Comparison of ENCODE assay signal across 10 mouse cellular contexts in genomic region chr3:29036146-29036545, GRCm38 (mm10). TPM values are rescaled to one million over a fixed set of nuclear protein-coding genes. Genes with fewer than 3 reads are reported as not detected.
DNase-seq lines count a peak whose midpoint lies in the region; ATAC-seq and TF ChIP-seq lines count a peak whose summit lies in the region.
"Had no signal": no experiment of that assay in that cellular context is flagged by ENCODE, and none has a peak within 500 bp of the region (broad histone marks: within the 10 kb centered on the region; RNA-seq: fewer than 3 reads in every experiment).

No protein-coding gene starts in this region.

- 5% methylated on average over 3 of the region's 3 CpGs for WGBS in kidney, embryonic 15.5 days
- WGBS in embryonic facial prominence, embryonic 11.5 days = 9% methylated on average over 3 of the region's 3 CpGs
- WGBS in kidney, postnatal 0 days = 0% methylated on average over 3 of the region's 3 CpGs
- WGBS in midbrain, embryonic 12.5 days = 6% methylated on average over 3 of the region's 3 CpGs

- H3K9ac ChIP-seq in kidney, embryonic 15.5 days = no peak overlapping the region
- no peak overlapping the region for H3K9ac ChIP-seq in embryonic facial prominence, embryonic 11.5 days (replicated peaks; ENCODE audit: low read length)
- no peak overlapping the region for H3K9ac ChIP-seq in kidney, postnatal 0 days (ENCODE audit: low read depth, low read length)
- H3K9ac ChIP-seq in midbrain, embryonic 12.5 days (replicated peaks) = no peak overlapping the region

- no peaks in the 10 kb centered on the region for H3K27me3 ChIP-seq in kidney, embryonic 15.5 days
- no peaks in the 10 kb centered on the region for H3K27me3 ChIP-seq in embryonic facial prominence, embryonic 11.5 days (ENCODE audit: control insufficient read depth, insufficient read depth, low read length)
- H3K27me3 ChIP-seq in kidney, postnatal 0 days (ENCODE audit: insufficient read depth, low read length) = no peaks in the 10 kb centered on the region
- no peaks in the 10 kb centered on the region for H3K27me3 ChIP-seq in midbrain, embryonic 12.5 days

- H3K9me3 ChIP-seq in kidney, embryonic 15.5 days (replicated peaks) = no peaks in the 10 kb centered on the region
- H3K9me3 ChIP-seq in embryonic facial prominence, embryonic 11.5 days (replicated peaks; ENCODE audit: control insufficient read depth, low read length) = no peaks in the 10 kb centered on the region
- no peaks in the 10 kb centered on the region for H3K9me3 ChIP-seq in kidney, postnatal 0 days (replicated peaks; ENCODE audit: low read length)
- 0 out of 2 replicates have a peak, but pooled peaks cover 5% of the 10 kb centered on the region for H3K9me3 ChIP-seq in midbrain, embryonic 12.5 days

- H3K36me3 ChIP-seq in kidney, embryonic 15.5 days = no peaks in the 10 kb centered on the region
- no peaks in the 10 kb centered on the region for H3K36me3 ChIP-seq in embryonic facial prominence, embryonic 11.5 days (replicated peaks; ENCODE audit: control insufficient read depth, insufficient read depth, low read depth, low read length)
- H3K36me3 ChIP-seq in kidney, postnatal 0 days (ENCODE audit: insufficient read depth, low read length) = no peaks in the 10 kb centered on the region
- no peaks in the 10 kb centered on the region for H3K36me3 ChIP-seq in midbrain, embryonic 12.5 days

- peak; percentile 87 for TF ChIP-seq CTCF in kidney, postnatal 0 days (IDR thresholded peaks at IDR 0.05; ENCODE audit: low read depth)

- no peak overlapping the region for H3K4me3 ChIP-seq in kidney, embryonic 15.5 days (replicated peaks)
- H3K4me3 ChIP-seq in embryonic facial prominence, embryonic 11.5 days (ENCODE audit: low read depth, low read length) = no peak overlapping the region
- H3K4me3 ChIP-seq in kidney, postnatal 0 days (replicated peaks; ENCODE audit: low read depth, low read length) = no peak overlapping the region
- no peak overlapping the region for H3K4me3 ChIP-seq in midbrain, embryonic 12.5 days

- DNase-seq in kidney, adult 18-20 months = peak; percentile 7
- peak; percentile 42 for DNase-seq in ZHBTc4 (ENCODE audit: low read depth, low spot score)
- DNase-seq in embryonic facial prominence, embryonic 11.5 days (ENCODE audit: low spot score) = peak; percentile 76
- peak; percentile 70 for DNase-seq in kidney, postnatal 0 days (ENCODE audit: low spot score)
- no peak for DNase-seq in urinary bladder, postnatal 10 days (ENCODE audit: low spot score)

- H3K4me1 ChIP-seq in kidney, embryonic 15.5 days = no peaks in the 10 kb centered on the region
- no peaks in the 10 kb centered on the region for H3K4me1 ChIP-seq in embryonic facial prominence, embryonic 11.5 days (ENCODE audit: control insufficient read depth, insufficient read depth, low read length)
- no peaks in the 10 kb centered on the region for H3K4me1 ChIP-seq in kidney, postnatal 0 days (replicated peaks; ENCODE audit: insufficient read depth, low read length)
- H3K4me1 ChIP-seq in midbrain, embryonic 12.5 days = 0 out of 2 replicates have a peak, but pooled peaks cover 7% of the 10 kb centered on the region

- H3K4me2 ChIP-seq in kidney, embryonic 15.5 days = no peak overlapping the region
- no peak overlapping the region for H3K4me2 ChIP-seq in embryonic facial prominence, embryonic 11.5 days (ENCODE audit: low read depth, low read length)
- H3K4me2 ChIP-seq in kidney, postnatal 0 days (ENCODE audit: low read length) = no peak overlapping the region
- no peak overlapping the region for H3K4me2 ChIP-seq in midbrain, embryonic 12.5 days (replicated peaks)

- no peak overlapping the region for H3K27ac ChIP-seq in kidney, embryonic 15.5 days
- H3K27ac ChIP-seq in embryonic facial prominence, embryonic 11.5 days (replicated peaks; ENCODE audit: low read depth, low read length) = no peak overlapping the region
- H3K27ac ChIP-seq in kidney, postnatal 0 days = no peak overlapping the region
- H3K27ac ChIP-seq in midbrain, embryonic 12.5 days (replicated peaks) = no peak overlapping the region

- ATAC-seq in kidney, embryonic 15.5 days (replicated peaks; ENCODE audit: low FRiP score) = no peak
- ATAC-seq in embryonic facial prominence, embryonic 11.5 days (replicated peaks; ENCODE audit: insufficient number of reproducible peaks, low FRiP score, low TSS enrichment, low read depth) = no peak
- ATAC-seq in kidney, postnatal 0 days (replicated peaks; ENCODE audit: low FRiP score, low read depth) = no peak; the same call in 1 of the 2 replicates
- ATAC-seq in midbrain, embryonic 12.5 days (ENCODE audit: low FRiP score, low read depth) = peak; percentile 58
- no peak for ATAC-seq in monocyte, adult 5-6 weeks (replicated peaks; ENCODE audit: insufficient number of reproducible peaks, low FRiP score, low TSS enrichment, poor library complexity, severe bottlenecking)

RNA-seq across cellular contexts. Expression of gene Egfem1, which starts 45.7 kb away (rescaled TPM):
- 1.1 and 1.4 TPM in 2 replicates for polyA plus RNA-seq in kidney, embryonic 15.5 days (2015; fragmentation: Nextera tagmentation; extraction: Ambion mirVana)
- 5.0 and 6.1 TPM in 2 replicates for polyA plus RNA-seq in embryonic facial prominence, embryonic 11.5 days (2014; fragmentation: Nextera tagmentation; extraction: Ambion mirVana)
- polyA plus RNA-seq in kidney, postnatal 0 days (2015; fragmentation: Nextera tagmentation; extraction: Ambion mirVana) = 1.4 and 1.6 TPM in 2 replicates
- 16.9 and 21.4 TPM in 2 replicates for polyA plus RNA-seq in midbrain, embryonic 12.5 days (2016; fragmentation: Nextera tagmentation; extraction: Ambion mirVana)
- not detected in 3 replicates for total RNA-seq in monocyte, adult 5-6 weeks (2017)
- total RNA-seq: adrenal gland, adult 18-20 months; neutrophil, adult 5-6 weeks had no signal
